Mouse (Mus musculus) heart, embryonic 10.5 days (tissue): Measurements from ENCODE around the gene Lonp2. TPM values are rescaled to one million over a fixed set of nuclear protein-coding genes. Genes with fewer than 3 reads are reported as not detected.

Source experiments
- DNase-seq: peaks from one replicate; pipeline ENCODE4 v3.0.0-alpha.2; 2017; ENCODE audit warnings: low spot score
- H3K27ac ChIP-seq: fragments of 300-500 bp; sonication (generic); 2 replicates; pipeline ENCODE4 v1.5.1; 2016; ENCODE audit warnings: mild to moderate bottlenecking
- H3K27me3 ChIP-seq: fragments of 300-500 bp; sonication (generic); 2 replicates; pipeline ENCODE4 v1.6.1; 2016; ENCODE audit warnings: mild to moderate bottlenecking; ENCODE audit not compliant: poor library complexity, insufficient read depth, severe bottlenecking
- H3K36me3 ChIP-seq: fragments of 300-500 bp; sonication (generic); 2 replicates; pipeline ENCODE4 v1.6.1; 2016; ENCODE audit warnings: mild to moderate bottlenecking, moderate library complexity
- H3K4me1 ChIP-seq: fragments of 300-500 bp; sonication (generic); 2 replicates; pipeline ENCODE4 v1.6.1; 2016; ENCODE audit warnings: mild to moderate bottlenecking
- H3K4me3 ChIP-seq: fragments of 300-500 bp; sonication (generic); 2 replicates; pipeline ENCODE4 v1.5.1; 2016; ENCODE audit warnings: mild to moderate bottlenecking, moderate library complexity
- H3K9me3 ChIP-seq: fragments of 300-500 bp; sonication (generic); 2 replicates; pipeline ENCODE4 v1.6.1; 2016; ENCODE audit warnings: mild to moderate bottlenecking, moderate library complexity
- WGBS: fragments of 180-500 bp; shearing (Covaris S2); methylation state at CpG from one replicate; pipeline ENCODE4 v1.1.7; 2016; 5-methylcytosine and 5-hydroxymethylcytosine counted together
- polyA plus RNA-seq: library from polyadenylated mRNA; unstranded; fragments of >200 nt; fragmentation: Nextera tagmentation; extraction: Ambion mirVana; gene quantifications from 2 replicates; pipeline ENCODE4 v1.2.1, GENCODE M21; 2016

Lonp2 gene
- 58.1 and 66.4 TPM in 2 replicates for polyA plus RNA-seq

GRCm38 (mm10) chr8:86623911-86624731 is at the start of gene Lonp2:
TSS of gene Lonp2 (plus strand) at chr8:86624043.
- peaks cover 8% of the 10 kb centered on the region for H3K4me1 ChIP-seq
- H3K9me3 ChIP-seq = no peaks in the 10 kb centered on the region
- no peaks in the 10 kb centered on the region for H3K27me3 ChIP-seq
- peak within 1 kb of the TSS; percentile 89 for H3K27ac ChIP-seq
- WGBS = under 1% methylated on average over 62 of the region's 62 CpGs
- peak within 1 kb of the TSS; percentile 95 for H3K4me3 ChIP-seq
- peak; percentile 99 for DNase-seq
- H3K36me3 ChIP-seq = no peaks in the 10 kb centered on the region

- DNase-seq = no peak
- H3K9me3 ChIP-seq = no peaks in the 10 kb centered on the region
- no peak overlapping the region for H3K27ac ChIP-seq
- H3K4me1 ChIP-seq = peaks cover 6% of the 10 kb centered on the region; the same call in 1 of the 2 replicates
- no peak overlapping the region for H3K4me3 ChIP-seq
- H3K27me3 ChIP-seq = 0 out of 2 replicates have a peak, but pooled peaks cover 3% of the 10 kb centered on the region
- H3K36me3 ChIP-seq = no peaks in the 10 kb centered on the region
- WGBS = 83% methylated on average over 8 of the region's 8 CpGs
Observed at GRCm38 (mm10) chr8:86577547-86577946, 46.3 kb upstream of the Lonp2 start.

- Histone ChIP-seq H3K27ac (no peak overlapping the region), H3K9me3 (no peaks in the 10 kb centered on the region), H3K4me3 (no peak overlapping the region), H3K36me3 (no peaks in the 10 kb centered on the region), H3K4me1 (peaks cover 6% of the 10 kb centered on the region; the same call in 1 of the 2 replicates), H3K27me3 (0 out of 2 replicates have a peak, but pooled peaks cover 4% of the 10 kb centered on the region)
- no peak for DNase-seq
- 26% methylated on average over 9 of the region's 9 CpGs for WGBS
Observed at GRCm38 (mm10) chr8:86578076-86578475, 45.8 kb upstream of the Lonp2 start.

- Histone ChIP-seq H3K36me3 (no peaks in the 10 kb centered on the region), H3K27me3 (0 out of 2 replicates have a peak, but pooled peaks cover 4% of the 10 kb centered on the region), H3K9me3 (no peaks in the 10 kb centered on the region), H3K27ac (no peak overlapping the region), H3K4me3 (no peak overlapping the region), H3K4me1 (peaks cover 6% of the 10 kb centered on the region; the same call in 1 of the 2 replicates)
- DNase-seq = no peak
- 76% methylated on average over 8 of the region's 8 CpGs for WGBS
Observed at GRCm38 (mm10) chr8:86578693-86579092, 45.1 kb upstream of the Lonp2 start.

- Histone ChIP-seq H3K4me3 (no peak within 1 kb of the TSS), H3K4me1 (peaks cover 6% of the 10 kb centered on the region; the same call in 1 of the 2 replicates), H3K27ac (no peak within 1 kb of the TSS), H3K27me3 (0 out of 2 replicates have a peak, but pooled peaks cover 4% of the 10 kb centered on the region), H3K9me3 (no peaks in the 10 kb centered on the region), H3K36me3 (no peaks in the 10 kb centered on the region)
- DNase-seq = no peak
Observed at GRCm38 (mm10) chr8:86580458-86580857, 43.4 kb upstream of the Lonp2 start, which contains the start of gene Abcc12. TSS of gene Abcc12 (minus strand) at chr8:86580686.

- no peak overlapping the region for H3K27ac ChIP-seq
- H3K27me3 ChIP-seq = 0 out of 2 replicates have a peak, but pooled peaks cover 4% of the 10 kb centered on the region
- DNase-seq = no peak
- no peaks in the 10 kb centered on the region for H3K36me3 ChIP-seq
- H3K4me3 ChIP-seq = no peak overlapping the region
- 78% methylated on average over 4 of the region's 4 CpGs for WGBS
- no peaks in the 10 kb centered on the region for H3K9me3 ChIP-seq
- peaks cover 6% of the 10 kb centered on the region; the same call in 1 of the 2 replicates for H3K4me1 ChIP-seq
Observed at GRCm38 (mm10) chr8:86581921-86582331, 41.9 kb upstream of the Lonp2 start.

- H3K4me3 ChIP-seq = peak overlapping the region; percentile 60
- 0 out of 2 replicates have a peak, but pooled peaks cover 4% of the 10 kb centered on the region for H3K27me3 ChIP-seq
- DNase-seq = peak; percentile 89
- no peaks in the 10 kb centered on the region for H3K36me3 ChIP-seq
- 5% methylated on average over 11 of the region's 11 CpGs for WGBS
- H3K4me1 ChIP-seq = no peaks in the 10 kb centered on the region
- H3K27ac ChIP-seq = no peak overlapping the region
- H3K9me3 ChIP-seq = no peaks in the 10 kb centered on the region
Observed at GRCm38 (mm10) chr8:86585118-86585517, 38.7 kb upstream of the Lonp2 start.

GRCm38 (mm10) chr8:86585532-86585931 is 38.3 kb upstream of the Lonp2 start:
- H3K27ac ChIP-seq = no peak overlapping the region
- WGBS = 3% methylated on average over 16 of the region's 16 CpGs

GRCm38 (mm10) chr8:86586058-86586457 is 37.8 kb upstream of the Lonp2 start:
- Histone ChIP-seq H3K4me1 (no peaks in the 10 kb centered on the region), H3K27ac (no peak overlapping the region), H3K9me3 (no peaks in the 10 kb centered on the region), H3K4me3 (no peak overlapping the region), H3K27me3 (0 out of 2 replicates have a peak, but pooled peaks cover 4% of the 10 kb centered on the region), H3K36me3 (no peaks in the 10 kb centered on the region)
- WGBS = 39% methylated on average over 5 of the region's 5 CpGs
- DNase-seq = no peak

More at GRCm38 (mm10) chr8:86585532-86585931, 38.3 kb upstream of the Lonp2 start:
- H3K4me3 ChIP-seq = peak overlapping the region; percentile 60
- no peaks in the 10 kb centered on the region for H3K4me1 ChIP-seq
- H3K27me3 ChIP-seq = 0 out of 2 replicates have a peak, but pooled peaks cover 4% of the 10 kb centered on the region
- no peaks in the 10 kb centered on the region for H3K36me3 ChIP-seq
- no peaks in the 10 kb centered on the region for H3K9me3 ChIP-seq
- DNase-seq = peak; percentile 90

- Histone ChIP-seq H3K4me1 (no peaks in the 10 kb centered on the region), H3K36me3 (no peaks in the 10 kb centered on the region), H3K27ac (no peak overlapping the region), H3K9me3 (no peaks in the 10 kb centered on the region), H3K27me3 (0 out of 2 replicates have a peak, but pooled peaks cover 4% of the 10 kb centered on the region), H3K4me3 (no peak overlapping the region)
- DNase-seq = no peak
- WGBS = 51% methylated on average over 6 of the region's 6 CpGs
Observed at GRCm38 (mm10) chr8:86586642-86587041, 37.2 kb upstream of the Lonp2 start.

- Histone ChIP-seq H3K36me3 (no peaks in the 10 kb centered on the region), H3K4me3 (no peak overlapping the region), H3K27me3 (no peaks in the 10 kb centered on the region), H3K9me3 (no peaks in the 10 kb centered on the region), H3K27ac (no peak overlapping the region), H3K4me1 (no peaks in the 10 kb centered on the region)
- DNase-seq = no peak
- WGBS = 89% methylated on average over 5 of the region's 5 CpGs
Observed at GRCm38 (mm10) chr8:86588338-86588737, 35.5 kb upstream of the Lonp2 start.

GRCm38 (mm10) chr8:86593099-86593498 is 30.7 kb upstream of the Lonp2 start:
- DNase-seq = no peak
- Histone ChIP-seq H3K9me3 (no peaks in the 10 kb centered on the region), H3K36me3 (no peaks in the 10 kb centered on the region), H3K27ac (no peak overlapping the region), H3K4me1 (0 out of 2 replicates have a peak, but pooled peaks cover under 1% of the 10 kb centered on the region), H3K4me3 (no peak overlapping the region), H3K27me3 (no peaks in the 10 kb centered on the region)
- 54% methylated on average over 10 of the region's 10 CpGs for WGBS

GRCm38 (mm10) chr8:86594159-86594796 is 29.6 kb upstream of the Lonp2 start:
- Histone ChIP-seq H3K27me3 (no peaks in the 10 kb centered on the region), H3K4me3 (no peak overlapping the region), H3K9me3 (no peaks in the 10 kb centered on the region), H3K4me1 (0 out of 2 replicates have a peak, but pooled peaks cover 4% of the 10 kb centered on the region), H3K36me3 (no peaks in the 10 kb centered on the region), H3K27ac (no peak overlapping the region)
- peak; percentile 56 for DNase-seq
- WGBS = 63% methylated on average over 3 of the region's 3 CpGs
